Mouse (Mus musculus) ES-E14 (cell line): ENCODE data around the gene Tmem132b.

Experiments used
- CHD2 ChIP-seq: IDR thresholded peaks from 2 replicates; pipeline ENCODE4 v1.6.1; 2014; ENCODE audit warnings: mild to moderate bottlenecking, low read depth, low read length, inconsistent platforms
- HCFC1 ChIP-seq: IDR thresholded peaks from 2 replicates; pipeline ENCODE4 v1.6.1; 2012; ENCODE audit warnings: low read length, inconsistent platforms, borderline replicate concordance; ENCODE audit not compliant: insufficient read depth
- ZC3H11A ChIP-seq: IDR thresholded peaks from 2 replicates; pipeline ENCODE4 v1.6.1; 2012; ENCODE audit warnings: low read depth, mild to moderate bottlenecking, inconsistent platforms, low read length, borderline replicate concordance

GRCm38 (mm10) chr5:125588203-125588602 is 56.6 kb downstream of the Tmem132b start:
- no peak for TF ChIP-seq HCFC1
- TF ChIP-seq ZC3H11A: no peak
- no peak for TF ChIP-seq CHD2
